Mouse (Mus musculus) MEL (cell line): ENCODE data around the gene Tmc4. TPM values are rescaled to one million over a fixed set of nuclear protein-coding genes. Genes with fewer than 3 reads are reported as not detected.

Experiments
- DNase-seq: peaks from one replicate; pipeline ENCODE4 v3.0.0; 2011; ENCODE audit warnings: low read depth, low spot score
- H3K27ac ChIP-seq: 2 replicates; pipeline ENCODE4 v1.5.1; 2012; ENCODE audit warnings: low read depth, mild to moderate bottlenecking, control low read depth, low read length, moderate library complexity; ENCODE audit not compliant: control insufficient read depth
- H3K27me3 ChIP-seq, 2 experiments: fragments of 150-350 bp in 1 of 2; sonication (generic) in 1 of 2; 2 replicates each; pipeline ENCODE4 v1.6.1; 2012; ENCODE audit warnings: low read length in 2 of 2, mild to moderate bottlenecking in 2 of 2, improper control_type of control experiment in 1 of 2, moderate library complexity in 1 of 2; ENCODE audit not compliant: insufficient read depth in 2 of 2, control insufficient read depth in 1 of 2
- H3K36me3 ChIP-seq, 2 experiments: 2 replicates each; pipeline ENCODE4 v1.6.1; 2012 to 2014; ENCODE audit warnings: low read length in 2 of 2, improper control_type of control experiment in 1 of 2, inconsistent platforms in 1 of 2, mild to moderate bottlenecking in 1 of 2; ENCODE audit not compliant: insufficient read depth in 2 of 2, control insufficient read depth in 1 of 2
- H3K4me1 ChIP-seq, 2 experiments: fragments of 150-350 bp in 1 of 2; sonication (generic) in 1 of 2; 2 replicates each; pipeline ENCODE4 v1.6.1; 2012; ENCODE audit warnings: low read length in 2 of 2, improper control_type of control experiment in 1 of 2, mild to moderate bottlenecking in 1 of 2; ENCODE audit not compliant: insufficient read depth in 2 of 2, control insufficient read depth in 1 of 2
- H3K4me3 ChIP-seq, 2 experiments: fragments of 150-350 bp in 1 of 2; sonication (generic) in 1 of 2; 2 replicates each; pipeline ENCODE4 v1.5.1; 2012; ENCODE audit warnings: low read depth in 2 of 2, low read length in 2 of 2, mild to moderate bottlenecking in 2 of 2, moderate library complexity in 2 of 2, control low read depth in 1 of 2, improper control_type of control experiment in 1 of 2; ENCODE audit not compliant: control insufficient read depth in 1 of 2, insufficient read depth in 1 of 2
- H3K79me2 ChIP-seq: 2 replicates; pipeline ENCODE4 v1.6.1; 2012; ENCODE audit warnings: mild to moderate bottlenecking, low read length, moderate library complexity; ENCODE audit not compliant: control insufficient read depth, poor library complexity, insufficient read depth
- H3K9ac ChIP-seq: 2 replicates; pipeline ENCODE4 v1.6.1; 2012; ENCODE audit warnings: low read depth, mild to moderate bottlenecking, control low read depth, low read length, moderate library complexity; ENCODE audit not compliant: control insufficient read depth, poor library complexity, severe bottlenecking
- H3K9me3 ChIP-seq: fragments of 150-350 bp; sonication (generic); replicated peaks from 2 replicates; pipeline ENCODE4 v1.6.1; 2012; ENCODE audit warnings: mild to moderate bottlenecking, low read length, improper control_type of control experiment, moderate library complexity; ENCODE audit not compliant: insufficient read depth
- CHD1 ChIP-seq: IDR thresholded peaks from 2 replicates; pipeline ENCODE4 v1.6.1; 2012; ENCODE audit warnings: low read depth, mild to moderate bottlenecking, inconsistent platforms, low read length, improper control_type of control experiment
- CTCF ChIP-seq, 3 experiments: IDR thresholded peaks in 2 of 3; conservative IDR thresholded peaks in 1 of 3; 2 replicates each; pipeline ENCODE4 v1.5.1; 2011 to 2012; ENCODE audit warnings: low read length in 3 of 3, low read depth in 2 of 3, mild to moderate bottlenecking in 2 of 3, improper control_type of control experiment in 1 of 3, inconsistent platforms in 1 of 3, mixed read lengths in 1 of 3, moderate library complexity in 1 of 3; ENCODE audit not compliant: control insufficient read depth in 1 of 3, insufficient read depth in 1 of 3, poor library complexity in 1 of 3, severe bottlenecking in 1 of 3
- E2F4 ChIP-seq: IDR thresholded peaks from 2 replicates; pipeline ENCODE4 v1.6.1; 2011; ENCODE audit warnings: low read depth, low read length, improper control_type of control experiment, borderline replicate concordance
- EP300 ChIP-seq, 2 experiments: IDR thresholded peaks; 2 replicates each; pipeline ENCODE4 v1.6.1; 2011; ENCODE audit warnings: improper control_type of control experiment in 2 of 2, low read length in 2 of 2, low read depth in 1 of 2, mild to moderate bottlenecking in 1 of 2
- ETS1 ChIP-seq: IDR thresholded peaks from 2 replicates; pipeline ENCODE4 v1.6.1; 2012; ENCODE audit warnings: low read depth, mild to moderate bottlenecking, inconsistent platforms, low read length, improper control_type of control experiment, moderate library complexity
- GABPA ChIP-seq: IDR thresholded peaks from 2 replicates; pipeline ENCODE4 v1.6.1; 2012; ENCODE audit warnings: low read depth, mild to moderate bottlenecking, inconsistent platforms, low read length, improper control_type of control experiment, moderate library complexity
- GATA1 ChIP-seq: IDR thresholded peaks from 2 replicates; pipeline ENCODE4 v1.6.1; 2011; ENCODE audit warnings: low read depth, low read length, improper control_type of control experiment
- KAT2A ChIP-seq: conservative IDR thresholded peaks from 2 replicates; pipeline ENCODE4 v1.6.1; 2012; ENCODE audit warnings: low read depth, low read length, improper control_type of control experiment, inconsistent platforms
- MAFK ChIP-seq: IDR thresholded peaks from 2 replicates; pipeline ENCODE4 v1.6.1; 2011; ENCODE audit warnings: low read depth, mild to moderate bottlenecking, low read length, improper control_type of control experiment, borderline replicate concordance
- MAX ChIP-seq: IDR thresholded peaks from 2 replicates; pipeline ENCODE4 v1.6.1; 2011; ENCODE audit warnings: low read length, improper control_type of control experiment
- MAZ ChIP-seq: IDR thresholded peaks from 2 replicates; pipeline ENCODE4 v1.6.1; 2012; ENCODE audit warnings: low read depth, mild to moderate bottlenecking, inconsistent platforms, low read length, improper control_type of control experiment
- MEF2A ChIP-seq: IDR thresholded peaks from 2 replicates; pipeline ENCODE4 v1.6.1; 2014; ENCODE audit warnings: low read depth, mild to moderate bottlenecking, inconsistent platforms, low read length, improper control_type of control experiment; ENCODE audit not compliant: poor library complexity, insufficient replicate concordance, severe bottlenecking; ENCODE audit errors: extremely low read depth
- MXI1 ChIP-seq: IDR thresholded peaks from 2 replicates; pipeline ENCODE4 v1.6.1; 2011; ENCODE audit warnings: mild to moderate bottlenecking, low read depth, low read length, improper control_type of control experiment
- MYB ChIP-seq: IDR thresholded peaks from 2 replicates; pipeline ENCODE4 v1.6.1; 2011; ENCODE audit warnings: mild to moderate bottlenecking, low read depth, low read length, improper control_type of control experiment
- MYC ChIP-seq: IDR thresholded peaks from 2 replicates; pipeline ENCODE4 v1.6.1; 2011; ENCODE audit warnings: low read depth, mild to moderate bottlenecking, low read length, improper control_type of control experiment, moderate library complexity
- NELFE ChIP-seq: IDR thresholded peaks from 2 replicates; pipeline ENCODE4 v1.6.1; 2011; ENCODE audit warnings: low read depth, low read length, improper control_type of control experiment
- NRF1 ChIP-seq: IDR thresholded peaks from 2 replicates; pipeline ENCODE4 v1.6.1; 2014; ENCODE audit warnings: low read depth, mild to moderate bottlenecking, inconsistent platforms, low read length, improper control_type of control experiment, moderate library complexity; ENCODE audit not compliant: poor library complexity, insufficient read depth, severe bottlenecking
- POLR2A ChIP-seq, 2 experiments: IDR thresholded peaks; 2 replicates each; pipeline ENCODE4 v1.6.1; 2011 to 2012; ENCODE audit warnings: low read length in 2 of 2, mild to moderate bottlenecking in 2 of 2, control low read depth in 1 of 2, improper control_type of control experiment in 1 of 2, low read depth in 1 of 2, moderate library complexity in 1 of 2; ENCODE audit not compliant: control insufficient read depth in 1 of 2, insufficient read depth in 1 of 2, poor library complexity in 1 of 2
- POLR2AphosphoS2 ChIP-seq: IDR thresholded peaks from 2 replicates; pipeline ENCODE4 v1.6.1; 2011; ENCODE audit warnings: low read length, improper control_type of control experiment
- POLR2AphosphoS5 ChIP-seq: IDR thresholded peaks from 2 replicates; pipeline ENCODE4 v1.6.1; 2012; ENCODE audit warnings: low read depth, borderline replicate concordance, mild to moderate bottlenecking, inconsistent platforms, low read length, moderate library complexity, mixed read lengths
- RAD21 ChIP-seq: IDR thresholded peaks from 2 replicates; pipeline ENCODE4 v1.6.1; 2011; ENCODE audit warnings: mild to moderate bottlenecking, low read depth, low read length, improper control_type of control experiment
- RCOR1 ChIP-seq: IDR thresholded peaks from 2 replicates; pipeline ENCODE4 v1.6.1; 2012; ENCODE audit warnings: low read depth, mild to moderate bottlenecking, inconsistent platforms, low read length, improper control_type of control experiment
- SIN3A ChIP-seq: IDR thresholded peaks from 2 replicates; pipeline ENCODE4 v1.6.1; 2012; ENCODE audit warnings: low read length, improper control_type of control experiment, inconsistent platforms
- SMC3 ChIP-seq: IDR thresholded peaks from 2 replicates; pipeline ENCODE4 v1.6.1; 2011; ENCODE audit warnings: low read depth, low read length, improper control_type of control experiment
- TAL1 ChIP-seq: IDR thresholded peaks from 2 replicates; pipeline ENCODE4 v1.6.1; 2012; ENCODE audit warnings: mild to moderate bottlenecking, inconsistent platforms, low read length, moderate library complexity, mixed read lengths
- TBP ChIP-seq: IDR thresholded peaks from 2 replicates; pipeline ENCODE4 v1.8.0; 2011; ENCODE audit warnings: low read depth, low read length, improper control_type of control experiment
- UBTF ChIP-seq: IDR thresholded peaks from 2 replicates; pipeline ENCODE4 v1.6.1; 2012; ENCODE audit warnings: low read depth, mild to moderate bottlenecking, inconsistent platforms, low read length, improper control_type of control experiment, moderate library complexity, borderline replicate concordance; ENCODE audit not compliant: insufficient read depth
- USF1 ChIP-seq: IDR thresholded peaks from 2 replicates; pipeline ENCODE4 v1.6.1; 2014; ENCODE audit warnings: low read depth, mild to moderate bottlenecking, inconsistent platforms, low read length, improper control_type of control experiment, moderate library complexity
- USF2 ChIP-seq, 2 experiments: IDR thresholded peaks; 2 replicates each; pipeline ENCODE4 v1.6.1; 2011 to 2012; ENCODE audit warnings: improper control_type of control experiment in 2 of 2, low read length in 2 of 2, borderline replicate concordance in 1 of 2, inconsistent platforms in 1 of 2, low read depth in 1 of 2, mild to moderate bottlenecking in 1 of 2; ENCODE audit not compliant: insufficient read depth in 1 of 2
- ZC3H11A ChIP-seq: IDR thresholded peaks from 2 replicates; pipeline ENCODE4 v1.6.1; 2012; ENCODE audit warnings: low read depth, mild to moderate bottlenecking, inconsistent platforms, low read length, improper control_type of control experiment
- ZKSCAN1 ChIP-seq: IDR thresholded peaks from 2 replicates; pipeline ENCODE4 v1.6.1; 2012; ENCODE audit warnings: low read depth, mild to moderate bottlenecking, inconsistent platforms, low read length, improper control_type of control experiment, moderate library complexity
- polyA plus RNA-seq, 2 experiments: library from polyadenylated mRNA; stranded (reverse) in 1 of 2; unstranded in 1 of 2; fragments of >175 nt in 1 of 2; fragments of >200 nt in 1 of 2; gene quantifications; 2 replicates each; pipeline versions ENCODE4 v1.2.1 to v1.2.4; 2012; ENCODE audit warnings: low replicate concordance in 2 of 2, low read depth in 1 of 2; ENCODE audit not compliant: insufficient read length in 2 of 2, insufficient read depth in 1 of 2, missing spikeins in 1 of 2
- total RNA-seq: library from RNA; depleted of rRNA; stranded (reverse); fragments of 300-350 nt; gene quantifications from 2 replicates; pipeline ENCODE4 v1.2.3, GENCODE M21; 2012

The Tmc4 gene
- total and polyA plus RNA-seq, 3 experiments = 2.7 to 16.8 TPM; not detected in 1

DNA sequence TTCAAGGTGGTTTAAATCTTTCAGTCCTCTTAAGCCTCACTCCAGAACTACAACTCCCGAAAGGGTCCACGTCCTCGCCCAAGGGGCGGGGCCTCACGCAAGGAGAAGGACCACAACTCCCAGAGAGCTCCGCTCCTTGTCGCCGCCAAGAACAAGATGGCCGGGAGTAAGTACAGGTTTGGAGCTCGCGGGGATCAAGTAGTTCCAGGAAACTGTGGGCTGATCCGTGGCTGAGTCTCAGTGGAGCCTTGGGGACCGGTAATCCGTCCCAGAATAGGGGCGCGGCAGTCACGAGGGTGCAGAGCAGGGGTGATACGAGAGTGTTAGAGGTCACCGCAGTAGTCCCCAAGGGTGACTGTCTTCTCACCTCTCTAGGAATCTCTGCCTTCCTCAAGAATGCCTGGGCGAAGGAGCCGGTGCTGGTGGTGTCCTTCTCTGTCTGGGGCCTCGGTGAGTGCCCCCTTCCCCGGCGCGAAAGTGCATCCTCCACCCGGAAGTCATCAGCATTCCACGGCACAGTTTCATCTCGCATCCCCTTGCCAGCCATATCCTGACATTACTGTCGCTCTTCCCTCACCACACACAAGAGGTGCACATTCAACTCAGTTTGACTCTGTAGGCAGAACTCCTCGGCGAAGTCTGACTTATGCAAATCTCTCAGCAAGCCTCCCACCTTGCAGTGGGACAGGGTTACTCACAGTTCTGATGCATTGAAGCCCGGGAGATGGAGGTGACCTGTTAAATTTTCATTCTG, 59.9 kb downstream of the Tmc4 start, which contains the start of gene Ndufa3 (continued):
- no peak for TF ChIP-seq EP300 (IDR thresholded peaks at IDR 0.05; ENCODE audit: low read depth in 1 of 2, low read length in 2 of 2)

DNA sequence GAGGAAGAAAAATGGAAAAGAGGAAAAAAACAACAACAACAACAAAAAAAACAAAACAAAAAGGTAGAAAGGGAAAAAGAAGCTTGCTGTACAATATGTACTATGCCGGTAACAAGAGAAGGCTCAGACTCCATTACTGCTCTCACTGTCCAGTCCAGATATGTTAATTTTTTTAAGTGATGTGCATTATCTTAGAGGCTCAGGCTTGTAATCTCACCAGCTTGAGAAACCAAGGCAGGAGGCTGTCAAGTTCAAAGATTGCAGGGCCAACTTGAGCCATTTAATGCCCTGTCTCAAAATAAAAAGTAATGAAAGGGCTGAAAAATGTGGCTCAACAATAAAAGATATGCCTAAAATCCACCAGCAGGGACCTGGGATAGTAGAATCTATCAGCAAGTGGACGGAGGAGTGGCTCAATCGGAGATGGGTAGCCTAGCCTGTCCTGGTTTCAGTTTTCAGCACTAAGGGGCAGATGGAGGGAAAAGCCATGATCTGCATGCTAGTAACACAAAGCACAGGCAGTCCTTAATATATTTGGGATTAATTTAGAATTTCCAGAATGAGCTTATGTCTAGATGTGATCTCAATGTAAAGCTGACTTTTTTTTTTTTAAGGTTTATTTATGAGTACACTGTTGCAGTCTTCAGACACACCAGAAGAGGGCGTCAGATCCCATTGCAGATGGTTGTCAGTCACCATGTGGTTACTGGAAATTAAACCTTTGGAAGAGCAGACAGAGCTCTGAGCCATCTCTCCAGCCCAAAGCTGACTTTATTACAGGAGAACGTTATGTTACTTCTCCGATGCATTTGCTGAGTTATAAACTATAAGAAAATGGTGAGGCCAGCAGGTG, 60.7 kb downstream of the Tmc4 start:
- Histone ChIP-seq H3K79me2 (peaks cover 7% of the 10 kb centered on the region), H3K27ac (no peak overlapping the region), H3K9ac (peak overlapping the region; percentile 33), H3K4me3 (peak overlapping the region; percentile 46 to 85), H3K36me3 (peaks cover 2 to 9% of the 10 kb centered on the region in 2 experiments; a peak in 3 of 4 replicates), H3K9me3 (no peaks in the 10 kb centered on the region), H3K4me1 (peaks cover 2 to 21% of the 10 kb centered on the region in 2 experiments), H3K27me3 (no peaks in the 10 kb centered on the region)
- DNase-seq = peak; percentile 46
- TF ChIP-seq MYC = peak; percentile 94
- TF ChIP-seq CTCF (IDR thresholded peaks at IDR 0.05 in 2 of 3, conservative IDR thresholded peaks at IDR 0.05 in 1 of 3; ENCODE audit: control insufficient read depth in 1 of 3, insufficient read depth in 1 of 3, low read depth in 2 of 3, low read length in 3 of 3, poor library complexity in 1 of 3, severe bottlenecking in 1 of 3) = peak; percentile 38 to 76 (median 64)
- no peak for TF ChIP-seq TBP
- TF ChIP-seq GABPA = no peak
- no peak for TF ChIP-seq NELFE
- TF ChIP-seq E2F4 = no peak
- no peak for TF ChIP-seq USF1
- TF ChIP-seq SIN3A = no peak
- TF ChIP-seq RCOR1 = peak; percentile 69
- TF ChIP-seq UBTF = no peak
- TF ChIP-seq NRF1 = no peak
- TF ChIP-seq GATA1 = peak; percentile 70
- no peak for TF ChIP-seq MAFK
- TF ChIP-seq SMC3 = peak; percentile 28; the same call in 1 of the 2 replicates
- TF ChIP-seq ZKSCAN1 = no peak
- TF ChIP-seq KAT2A = no peak
- no peak for TF ChIP-seq MAZ
- no peak for TF ChIP-seq MEF2A
- TF ChIP-seq ETS1 = 0 out of 2 replicates have a peak, but pooled peaks have one; percentile 8
- TF ChIP-seq RAD21 = peak; percentile 29
- no peak for TF ChIP-seq MYB
- TF ChIP-seq TAL1 = peak; percentile 57
- no peak for TF ChIP-seq CHD1
- TF ChIP-seq USF2 (IDR thresholded peaks at IDR 0.05; ENCODE audit: borderline replicate concordance in 1 of 2, insufficient read depth in 1 of 2, low read depth in 1 of 2, low read length in 2 of 2) = no peak
- no peak for TF ChIP-seq POLR2A (IDR thresholded peaks at IDR 0.05; ENCODE audit: control insufficient read depth in 1 of 2, insufficient read depth in 1 of 2, low read depth in 1 of 2, low read length in 2 of 2, poor library complexity in 1 of 2)
- peak; percentile 27; the same call in 1 of the 2 replicates for TF ChIP-seq ZC3H11A
- TF ChIP-seq POLR2AphosphoS5 = no peak
- no peak for TF ChIP-seq POLR2AphosphoS2
- peak; percentile 58; the same call in 1 of the 2 replicates for TF ChIP-seq MAX
- TF ChIP-seq MXI1 = peak; percentile 77
- peak; percentile 15 to 60; a peak in 3 of 4 replicates for TF ChIP-seq EP300 (IDR thresholded peaks at IDR 0.05; ENCODE audit: low read depth in 1 of 2, low read length in 2 of 2)
